Mouse (Mus musculus): ENCODE measurements around the gene Dnaaf2.

DNA sequence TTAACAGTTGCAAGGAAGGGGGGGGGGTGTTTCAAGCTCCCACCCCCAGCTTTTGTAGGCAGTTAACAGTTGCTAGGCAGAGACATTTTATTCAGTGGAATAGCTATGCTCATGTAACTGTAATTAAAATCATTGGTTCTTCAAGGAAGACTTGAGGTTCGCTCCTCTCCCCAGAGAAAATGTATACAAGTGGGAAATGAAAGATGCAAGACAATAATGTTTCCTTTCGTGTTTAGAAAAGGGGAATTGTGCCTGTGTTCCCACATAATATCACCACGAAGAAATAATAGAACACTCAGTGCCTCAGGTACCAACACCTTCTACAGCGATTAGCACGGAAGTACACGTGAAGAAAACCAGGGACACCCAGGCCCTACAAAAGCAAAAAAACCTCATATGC is 42.6 kb upstream of the Dnaaf2 start, which contains the start of gene Klhdc1:
- TF ChIP-seq POLR2A (IDR thresholded peaks at IDR 0.05; ENCODE audit: insufficient read depth, low read depth, low read length) (no peak), CTCF (IDR thresholded peaks at IDR 0.05; ENCODE audit: insufficient read depth, low read depth, low read length) (no peak)

All from olfactory bulb, adult 2 months (tissue).